Mouse (Mus musculus): ENCODE measurements around the gene Gata2. TPM values are rescaled to one million over a fixed set of nuclear protein-coding genes. Genes with fewer than 3 reads are reported as not detected.

The Gata2 gene
- total and polyA plus RNA-seq, 2 experiments from 2014 or later, result 2.3 to 4.6 TPM

DNA sequence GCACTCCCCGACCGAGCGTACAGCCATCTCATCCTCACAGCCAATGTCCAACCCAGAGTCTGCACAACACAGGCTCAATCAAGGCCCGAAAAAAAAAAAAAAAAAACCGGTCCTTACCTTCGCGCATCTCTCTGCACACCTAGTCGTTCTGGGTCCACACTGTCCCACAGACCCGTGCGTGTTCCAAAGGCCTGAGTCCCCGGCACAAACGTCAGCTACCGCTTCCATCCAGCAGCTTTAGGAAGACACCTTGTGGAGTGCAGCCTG, 3.7 kb upstream of the Gata2 start:
- ATAC-seq, result 0 out of 2 replicates have a peak, but pooled peaks have one; percentile 12
- peak overlapping the region; percentile 81 for H3K4me2 ChIP-seq (ENCODE audit: low read depth)
- no peak for TF ChIP-seq CTCF (IDR thresholded peaks at IDR 0.05; ENCODE audit: low read depth)
- H3K4me3 ChIP-seq (ENCODE audit: low read depth, low read length), result peak overlapping the region; percentile 57
- 2% methylated on average over 13 of the region's 13 CpGs for WGBS
- no peak for DNase-seq
- H3K9ac ChIP-seq, result peak overlapping the region; percentile 54
- H3K4me1 ChIP-seq (ENCODE audit: insufficient read depth), result 0 out of 2 replicates have a peak, but pooled peaks cover 7% of the 10 kb centered on the region
- no peaks in the 10 kb centered on the region for H3K9me3 ChIP-seq (ENCODE audit: low read length)
- peaks cover 58% of the 10 kb centered on the region for H3K27me3 ChIP-seq (ENCODE audit: insufficient read depth, low read length)
- no peaks in the 10 kb centered on the region for H3K36me3 ChIP-seq (ENCODE audit: insufficient read depth)
- no peak overlapping the region for H3K27ac ChIP-seq (ENCODE audit: low read depth, low read length)

DNA sequence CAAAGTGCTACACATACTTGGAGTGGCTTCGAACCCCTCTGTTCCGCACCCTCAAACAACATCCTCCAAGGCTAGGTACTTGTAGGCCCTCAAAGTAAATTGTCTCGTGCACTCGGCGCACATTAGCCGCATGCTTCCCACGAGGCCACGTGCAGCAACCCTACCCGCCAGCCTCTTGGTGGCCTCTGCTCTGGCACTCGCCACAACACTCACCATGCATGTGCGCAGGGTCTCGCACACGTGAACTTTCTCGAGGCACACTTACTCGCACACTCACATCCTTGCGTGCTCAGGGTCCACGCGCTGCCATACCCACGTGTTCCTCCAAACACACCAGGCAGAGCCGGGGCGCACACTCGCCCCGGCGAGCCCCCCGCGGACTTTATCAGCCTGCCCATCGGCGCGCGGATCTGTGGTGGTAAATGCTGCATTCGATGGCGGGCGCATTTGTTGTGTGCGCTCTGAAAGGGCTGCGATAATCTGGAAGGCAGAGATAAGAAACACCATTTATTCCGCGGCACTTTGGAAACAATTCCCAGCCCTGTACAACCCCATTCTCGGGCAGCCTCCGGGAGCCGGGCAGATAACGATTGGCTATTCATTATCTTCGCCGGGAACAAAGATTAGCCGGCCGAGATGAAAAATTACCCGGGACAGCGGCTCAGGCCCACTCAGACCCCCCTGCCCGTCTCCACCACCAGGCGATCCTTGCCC, 3.2 kb upstream of the Gata2 start:
- Histone ChIP-seq H3K4me1 (ENCODE audit: insufficient read depth) (0 out of 2 replicates have a peak, but pooled peaks cover 7% of the 10 kb centered on the region), H3K9ac (no peak overlapping the region), H3K4me3 (ENCODE audit: low read depth, low read length) (no peak overlapping the region), H3K36me3 (ENCODE audit: insufficient read depth) (no peaks in the 10 kb centered on the region), H3K4me2 (ENCODE audit: low read depth) (no peak overlapping the region; the same call in 1 of the 2 replicates), H3K9me3 (ENCODE audit: low read length) (no peaks in the 10 kb centered on the region), H3K27me3 (ENCODE audit: insufficient read depth, low read length) (peaks cover 63% of the 10 kb centered on the region), H3K27ac (ENCODE audit: low read depth, low read length) (no peak overlapping the region)
- no peak for TF ChIP-seq CTCF (IDR thresholded peaks at IDR 0.05; ENCODE audit: low read depth)
- DNase-seq (peak; percentile 45), ATAC-seq (no peak; the same call in 1 of the 2 replicates)
- 6% methylated on average over 49 of the region's 49 CpGs for WGBS

DNA sequence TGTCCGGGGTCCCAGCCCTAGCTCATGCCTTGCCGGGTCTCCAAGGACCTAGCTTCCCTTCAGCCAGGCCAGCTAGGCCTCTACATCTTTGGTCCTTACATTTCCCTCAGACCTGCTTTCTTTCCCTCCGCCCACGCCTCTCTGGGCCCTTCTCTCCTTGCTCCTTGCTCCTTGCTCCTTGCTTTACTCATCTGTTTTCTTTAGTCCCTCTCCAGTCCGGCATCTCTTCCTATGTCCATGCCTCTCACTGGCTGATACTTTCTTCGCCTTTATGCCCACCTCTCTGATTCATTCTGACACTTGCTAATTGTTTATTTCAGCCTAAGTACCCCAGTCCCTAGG, 2.7 kb upstream of the Gata2 start:
- ATAC-seq, result no peak
- WGBS, result 34% methylated on average over 6 of the region's 6 CpGs
- Histone ChIP-seq H3K4me3 (ENCODE audit: low read depth, low read length) (no peak overlapping the region), H3K27ac (ENCODE audit: low read depth, low read length) (no peak overlapping the region), H3K9ac (no peak overlapping the region), H3K4me2 (ENCODE audit: low read depth) (no peak overlapping the region), H3K27me3 (ENCODE audit: insufficient read depth, low read length) (peaks cover 68% of the 10 kb centered on the region), H3K9me3 (ENCODE audit: low read length) (no peaks in the 10 kb centered on the region), H3K36me3 (ENCODE audit: insufficient read depth) (no peaks in the 10 kb centered on the region), H3K4me1 (ENCODE audit: insufficient read depth) (0 out of 2 replicates have a peak, but pooled peaks cover 7% of the 10 kb centered on the region)
- no peak for TF ChIP-seq CTCF (IDR thresholded peaks at IDR 0.05; ENCODE audit: low read depth)
- no peak for DNase-seq

DNA sequence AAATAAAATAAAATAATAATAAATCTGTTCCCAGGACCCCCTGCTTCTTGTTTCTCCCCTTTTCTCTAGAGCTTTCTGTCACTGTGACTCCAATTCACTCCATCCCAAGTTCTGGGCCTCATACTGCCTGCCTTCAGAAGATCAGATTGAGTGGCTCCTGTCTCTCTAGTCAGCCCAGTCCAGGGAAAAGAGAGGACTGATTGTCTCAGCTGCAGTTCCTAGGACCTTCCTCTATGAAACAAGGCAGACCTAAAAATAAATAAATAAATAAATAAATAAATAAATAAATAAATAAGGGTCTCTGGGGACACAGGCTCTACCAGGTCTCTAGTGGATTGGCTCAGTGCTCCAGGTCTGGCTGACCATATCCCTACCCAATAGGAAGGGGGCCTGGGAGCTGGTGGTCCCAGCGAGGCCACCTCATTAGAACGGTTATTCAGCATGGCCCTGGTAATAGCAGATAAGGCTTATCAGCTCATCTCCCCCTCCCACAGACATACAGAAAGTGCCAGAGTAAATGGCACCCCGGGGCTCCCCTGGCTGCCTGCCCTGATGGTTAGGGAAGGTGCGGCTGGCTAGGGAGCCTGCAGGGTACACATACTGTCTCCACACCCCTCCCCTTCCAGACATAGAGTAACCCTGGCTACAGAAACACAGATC, 2.1 kb upstream of the Gata2 start:
- 15% methylated on average over 4 of the region's 4 CpGs for WGBS
- Histone ChIP-seq H3K4me2 (ENCODE audit: low read depth) (no peak overlapping the region), H3K27ac (ENCODE audit: low read depth, low read length) (no peak overlapping the region), H3K9ac (no peak overlapping the region), H3K4me1 (ENCODE audit: insufficient read depth) (0 out of 2 replicates have a peak, but pooled peaks cover 7% of the 10 kb centered on the region), H3K36me3 (ENCODE audit: insufficient read depth) (no peaks in the 10 kb centered on the region), H3K9me3 (ENCODE audit: low read length) (no peaks in the 10 kb centered on the region), H3K4me3 (ENCODE audit: low read depth, low read length) (no peak overlapping the region), H3K27me3 (ENCODE audit: insufficient read depth, low read length) (peaks cover 73% of the 10 kb centered on the region)
- DNase-seq, result no peak
- no peak for ATAC-seq
- no peak for TF ChIP-seq CTCF (IDR thresholded peaks at IDR 0.05; ENCODE audit: low read depth)

DNA sequence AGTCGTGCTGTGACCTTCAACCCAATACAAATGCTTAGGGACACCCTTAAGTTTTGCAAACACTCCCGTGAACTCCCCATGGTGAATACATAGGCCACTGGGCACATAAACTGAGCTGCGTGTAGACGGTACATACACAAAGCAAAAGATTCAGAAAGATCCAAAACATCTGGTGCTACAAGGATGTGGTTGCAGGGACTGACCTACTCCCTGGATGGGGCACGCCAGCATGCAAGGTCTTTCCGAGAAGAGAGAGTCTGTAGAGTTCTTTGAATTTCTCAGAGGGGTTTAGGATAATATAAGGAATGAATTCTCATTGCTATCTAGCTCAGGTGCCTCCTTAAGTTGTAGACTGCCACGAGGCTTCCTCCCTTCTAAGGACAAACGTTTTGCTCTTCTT, 935 bp upstream of the Gata2 start:
- no peak overlapping the region for H3K9ac ChIP-seq

DNA sequence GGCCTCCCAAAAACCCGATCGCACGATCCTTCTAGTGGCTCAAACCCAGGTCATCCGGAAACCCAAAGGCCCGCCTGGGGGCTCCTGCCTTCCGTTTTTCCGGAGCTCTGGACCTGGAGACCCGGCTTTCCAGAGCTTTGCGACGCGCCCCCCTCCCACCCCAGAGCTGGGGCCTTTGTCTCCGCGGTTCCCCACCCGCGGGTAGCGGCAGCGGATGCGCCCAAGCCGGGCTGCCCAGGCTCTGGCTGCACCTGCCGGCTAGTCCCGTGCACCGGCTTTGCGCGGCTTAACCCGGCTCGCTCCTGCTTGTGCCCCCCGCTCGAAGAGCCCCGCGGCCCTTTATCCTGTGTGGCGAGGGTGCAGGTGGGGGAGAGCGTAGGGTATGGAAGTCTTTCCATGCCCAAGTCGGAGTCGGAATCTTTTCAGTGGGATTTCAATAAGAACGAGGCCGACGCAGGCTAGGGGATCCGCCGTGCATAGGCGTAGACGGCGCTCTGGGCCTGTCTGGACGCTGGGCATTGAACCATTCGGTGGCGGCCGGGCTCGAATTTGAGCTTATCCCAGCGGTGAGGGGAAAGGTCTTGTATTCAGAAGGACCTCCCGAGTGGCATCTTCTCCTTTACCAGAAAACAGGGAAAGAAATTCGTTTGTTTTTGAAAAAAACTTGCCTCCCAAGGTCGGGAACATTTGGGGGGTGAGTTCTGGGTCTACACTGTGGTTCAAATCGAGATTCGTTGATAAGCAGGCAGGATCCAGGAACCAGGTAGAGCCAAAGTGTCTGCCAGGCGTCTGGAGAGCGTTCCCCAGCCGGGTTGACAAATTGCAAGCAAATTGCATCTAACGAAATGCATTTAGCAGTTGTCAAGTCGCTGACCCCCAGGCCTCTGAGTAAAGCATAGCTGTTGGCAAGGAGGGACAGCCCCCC, 624 bp downstream of the Gata2 start:
- Histone ChIP-seq H3K36me3 (ENCODE audit: insufficient read depth) (no peaks in the 10 kb centered on the region), H3K9me3 (ENCODE audit: low read length) (no peaks in the 10 kb centered on the region), H3K4me2 (ENCODE audit: low read depth) (peak overlapping the region; percentile 37), H3K27me3 (ENCODE audit: insufficient read depth, low read length) (peaks cover 82% of the 10 kb centered on the region), H3K4me1 (ENCODE audit: insufficient read depth) (0 out of 2 replicates have a peak, but pooled peaks cover 10% of the 10 kb centered on the region), H3K27ac (ENCODE audit: low read depth, low read length) (no peak overlapping the region), H3K9ac (no peak overlapping the region), H3K4me3 (ENCODE audit: low read depth, low read length) (peak overlapping the region; percentile 17)
- no peak for ATAC-seq
- TF ChIP-seq CTCF (IDR thresholded peaks at IDR 0.05; ENCODE audit: low read depth), result no peak
- peak; percentile 71 for DNase-seq
- 1% methylated on average over 58 of the region's 58 CpGs for WGBS

More for the DNA sequence above, 935 bp upstream of the Gata2 start:
- no peak overlapping the region for H3K4me2 ChIP-seq (ENCODE audit: low read depth)
- ATAC-seq (no peak), DNase-seq (no peak)
- H3K27me3 ChIP-seq (ENCODE audit: insufficient read depth, low read length), result peaks cover 82% of the 10 kb centered on the region
- 0 out of 2 replicates have a peak, but pooled peaks cover 13% of the 10 kb centered on the region for H3K4me1 ChIP-seq (ENCODE audit: insufficient read depth)
- TF ChIP-seq CTCF (IDR thresholded peaks at IDR 0.05; ENCODE audit: low read depth), result no peak
- no peaks in the 10 kb centered on the region for H3K36me3 ChIP-seq (ENCODE audit: insufficient read depth)
- WGBS, result 26% methylated on average over 8 of the region's 8 CpGs
- no peaks in the 10 kb centered on the region for H3K9me3 ChIP-seq (ENCODE audit: low read length)
- H3K27ac ChIP-seq (ENCODE audit: low read depth, low read length), result no peak overlapping the region
- no peak overlapping the region for H3K4me3 ChIP-seq (ENCODE audit: low read depth, low read length)
